Mouse (Mus musculus) kidney, embryonic 15.5 days (tissue): ENCODE data around the gene Six5. TPM values are rescaled to one million over a fixed set of nuclear protein-coding genes. Genes with fewer than 3 reads are reported as not detected.
"Not testable (repeated sequence)": the region's sequence is repeated elsewhere in the genome, so short reads cannot be mapped to it uniquely, and the experiment has no call there.

Experiments used
- ATAC-seq: fragments of 200-750 bp; cut with Nextera tagmentation; replicated peaks from 2 replicates; pipeline ENCODE4 v1.8.0; 2017; ENCODE audit warnings: moderate TSS enrichment; ENCODE audit not compliant: low FRiP score
- H3K27ac ChIP-seq: fragments of 300-500 bp; sonication (generic); 2 replicates; pipeline ENCODE4 v1.5.1; 2015; ENCODE audit warnings: mild to moderate bottlenecking, inconsistent platforms
- H3K27me3 ChIP-seq: fragments of 300-500 bp; sonication (generic); 2 replicates; pipeline ENCODE4 v1.6.1; 2015; ENCODE audit warnings: inconsistent platforms
- H3K36me3 ChIP-seq: fragments of 300-500 bp; sonication (generic); 2 replicates; pipeline ENCODE4 v1.6.1; 2015; ENCODE audit warnings: inconsistent platforms
- H3K4me1 ChIP-seq: fragments of 300-500 bp; sonication (generic); 2 replicates; pipeline ENCODE4 v1.6.1; 2015; ENCODE audit warnings: inconsistent platforms
- H3K4me2 ChIP-seq: fragments of 300-500 bp; sonication (generic); 2 replicates; pipeline ENCODE4 v1.6.1; 2015; ENCODE audit warnings: moderate library complexity, mild to moderate bottlenecking, inconsistent platforms
- H3K4me3 ChIP-seq: fragments of 300-500 bp; sonication (generic); replicated peaks from 2 replicates; pipeline ENCODE4 v1.5.1; 2015; ENCODE audit warnings: mild to moderate bottlenecking, inconsistent platforms
- H3K9ac ChIP-seq: fragments of 300-500 bp; sonication (generic); 2 replicates; pipeline ENCODE4 v1.6.1; 2015; ENCODE audit warnings: mild to moderate bottlenecking, inconsistent platforms
- H3K9me3 ChIP-seq: fragments of 300-500 bp; sonication (generic); replicated peaks from 2 replicates; pipeline ENCODE4 v1.6.1; 2016; ENCODE audit warnings: inconsistent platforms
- WGBS: fragments of 180-500 bp; shearing (Covaris S2); methylation state at CpG from one replicate; pipeline ENCODE4 v1.1.7; 2015; ENCODE audit warnings: mixed read lengths; 5-methylcytosine and 5-hydroxymethylcytosine counted together
- polyA plus RNA-seq: library from polyadenylated mRNA; unstranded; fragments of >200 nt; fragmentation: Nextera tagmentation; extraction: Ambion mirVana; gene quantifications from 2 replicates; pipeline ENCODE4 v1.2.1, GENCODE M21; 2015

Gene Six5
- polyA plus RNA-seq, 1 experiment from 2014 or later, result 10.1 TPM

DNA sequence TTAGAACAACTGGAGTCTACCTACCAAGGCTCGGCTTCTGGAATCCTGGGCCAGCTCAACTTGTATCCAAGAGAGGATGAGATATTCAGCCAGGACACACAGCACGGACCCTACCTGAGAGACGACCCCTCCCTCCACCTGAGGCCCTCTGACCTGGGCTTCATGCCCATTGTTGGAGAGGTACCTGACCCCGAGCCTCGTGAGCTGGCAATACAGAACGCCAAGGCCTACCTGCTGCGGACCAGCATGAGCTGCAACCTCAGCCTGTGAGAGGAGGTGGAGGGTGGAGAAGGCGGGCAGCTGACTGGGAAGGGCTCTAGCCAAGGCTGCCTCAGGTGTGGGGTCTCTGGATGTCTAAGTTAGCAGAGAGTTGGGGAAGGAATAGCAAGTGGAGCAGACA is 39.3 kb upstream of the Six5 start:
- H3K9ac ChIP-seq, result no peak overlapping the region
- H3K4me3 ChIP-seq, result no peak overlapping the region
- H3K36me3 ChIP-seq, result peaks cover 44% of the 10 kb centered on the region
- no peaks in the 10 kb centered on the region for H3K27me3 ChIP-seq
- WGBS, result 92% methylated on average over 8 of the region's 8 CpGs
- no peak for ATAC-seq
- H3K4me1 ChIP-seq, result peaks cover 9% of the 10 kb centered on the region
- no peaks in the 10 kb centered on the region for H3K9me3 ChIP-seq
- no peak overlapping the region for H3K4me2 ChIP-seq
- H3K27ac ChIP-seq, result no peak overlapping the region

DNA sequence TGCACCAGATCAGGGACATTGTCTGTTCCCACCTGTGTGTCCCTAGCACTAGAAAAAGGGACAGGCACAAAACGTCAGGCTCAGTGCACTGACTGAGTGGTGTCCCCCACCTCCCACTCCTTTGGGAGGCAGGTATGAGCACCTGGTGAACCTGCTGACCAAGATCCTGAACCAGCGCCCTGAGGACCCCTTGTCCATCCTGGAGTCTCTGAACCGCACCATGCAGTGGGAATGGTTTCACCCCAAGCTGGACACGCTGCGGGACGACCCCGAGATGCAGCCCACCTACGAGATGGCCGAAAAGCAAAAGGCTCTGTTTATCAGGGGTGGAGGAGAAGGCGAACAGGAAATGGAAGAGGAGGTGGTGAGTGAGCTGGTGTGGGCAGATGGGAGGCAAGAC is 37.0 kb upstream of the Six5 start:
- peaks cover 21% of the 10 kb centered on the region for H3K36me3 ChIP-seq
- ATAC-seq, result no peak

DNA sequence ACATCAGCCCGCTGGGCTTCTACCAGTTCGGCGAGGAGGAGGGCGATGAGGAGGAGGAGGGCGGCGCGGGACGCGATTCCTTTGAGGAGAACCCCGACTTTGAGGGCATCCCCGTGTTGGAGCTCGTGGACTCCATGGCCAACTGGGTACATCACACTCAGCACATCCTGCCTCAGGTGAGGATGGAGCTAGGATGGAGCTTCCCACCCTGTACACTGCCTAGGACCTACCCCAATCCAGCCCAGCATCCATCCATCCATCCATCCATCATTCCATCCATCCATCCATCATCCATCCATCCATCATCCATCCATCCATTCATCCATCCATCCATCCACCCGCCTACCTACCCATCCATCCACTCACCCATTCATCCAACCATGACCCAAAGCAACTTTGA is 28.5 kb upstream of the Six5 start:
- Histone ChIP-seq H3K4me1 (no peaks in the 10 kb centered on the region), H3K9ac (no peak overlapping the region), H3K36me3 (no peaks in the 10 kb centered on the region), H3K27ac (no peak overlapping the region), H3K4me2 (peak overlapping the region; percentile 8), H3K27me3 (peaks cover 42% of the 10 kb centered on the region), H3K4me3 (no peak overlapping the region; the same call in 1 of the 2 replicates), H3K9me3 (no peaks in the 10 kb centered on the region)
- ATAC-seq, result no peak
- 54% methylated on average over 13 of the region's 13 CpGs for WGBS

More for the DNA sequence above, 37.0 kb upstream of the Six5 start:
- Histone ChIP-seq H3K27me3 (no peaks in the 10 kb centered on the region), H3K4me1 (peaks cover 9% of the 10 kb centered on the region), H3K9ac (no peak overlapping the region), H3K27ac (no peak overlapping the region), H3K9me3 (no peaks in the 10 kb centered on the region), H3K4me3 (no peak overlapping the region), H3K4me2 (no peak overlapping the region)
- 87% methylated on average over 10 of the region's 10 CpGs for WGBS

GRCm38 (mm10) chr7:19067063-19067462 is 27.3 kb upstream of the Six5 start:
- no peak overlapping the region for H3K27ac ChIP-seq
- H3K4me3 ChIP-seq, result no peak overlapping the region
- H3K4me1 ChIP-seq, result no peaks in the 10 kb centered on the region
- H3K27me3 ChIP-seq, result peaks cover 42% of the 10 kb centered on the region
- no peak overlapping the region for H3K9ac ChIP-seq
- H3K9me3 ChIP-seq, result no peaks in the 10 kb centered on the region
- no peaks in the 10 kb centered on the region for H3K36me3 ChIP-seq
- no peak overlapping the region for H3K4me2 ChIP-seq
- ATAC-seq, result no peak
- 47% methylated on average over 14 of the region's 14 CpGs for WGBS

DNA sequence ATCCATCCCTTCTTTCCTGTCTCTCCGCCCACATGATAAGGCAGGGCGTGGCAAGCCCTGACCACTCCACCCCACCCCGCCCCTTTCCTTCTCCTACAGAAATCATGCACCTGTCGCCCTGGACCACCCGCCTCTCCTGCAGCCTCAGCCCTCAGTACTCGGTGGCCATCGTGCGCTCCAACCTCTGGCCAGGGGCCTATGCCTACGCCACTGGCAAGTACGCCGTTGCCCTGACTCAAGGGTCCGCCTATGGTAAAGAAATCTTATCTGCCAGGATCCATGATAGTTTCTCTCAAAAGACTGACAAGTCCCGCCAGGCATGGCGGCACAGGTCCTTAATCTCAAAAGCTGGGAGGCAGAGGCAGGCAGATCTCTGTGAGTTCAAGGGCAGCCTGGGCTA is 26.5 kb upstream of the Six5 start:
- Histone ChIP-seq H3K9ac (no peak overlapping the region), H3K27ac (no peak overlapping the region), H3K27me3 (peaks cover 42% of the 10 kb centered on the region), H3K4me2 (no peak overlapping the region), H3K4me3 (no peak overlapping the region), H3K9me3 (no peaks in the 10 kb centered on the region), H3K36me3 (no peaks in the 10 kb centered on the region), H3K4me1 (no peaks in the 10 kb centered on the region)
- WGBS, result 66% methylated on average over 13 of the region's 14 CpGs
- ATAC-seq, result no peak

DNA sequence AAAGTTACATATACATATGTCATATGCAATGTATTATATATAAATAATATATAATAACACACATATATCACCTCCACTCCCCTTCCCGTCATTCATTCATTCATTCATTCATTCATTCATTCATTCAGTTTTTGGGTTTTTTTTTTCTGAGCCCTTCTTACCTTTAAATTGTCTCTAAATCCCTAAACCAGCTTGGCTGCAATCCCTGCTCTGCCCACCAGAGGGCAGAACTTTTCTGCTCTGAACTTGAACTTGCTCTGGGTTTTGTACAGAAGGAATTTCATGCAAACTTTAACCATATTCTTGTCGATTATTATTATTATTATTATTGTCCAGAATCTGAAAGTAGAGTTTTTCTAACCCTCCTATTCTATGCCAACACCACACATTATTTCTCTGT is 25.7 kb upstream of the Six5 start:
- 6% methylated on average over 2 of the region's 2 CpGs for WGBS
- H3K9me3 ChIP-seq, result no peaks in the 10 kb centered on the region
- no peak overlapping the region for H3K27ac ChIP-seq
- H3K9ac ChIP-seq, result no peak overlapping the region
- H3K4me2 ChIP-seq, result no peak overlapping the region
- no peaks in the 10 kb centered on the region for H3K36me3 ChIP-seq
- no peaks in the 10 kb centered on the region for H3K4me1 ChIP-seq
- ATAC-seq, result no peak
- no peak overlapping the region for H3K4me3 ChIP-seq
- peaks cover 39% of the 10 kb centered on the region for H3K27me3 ChIP-seq

- Histone ChIP-seq H3K27ac (no peak overlapping the region), H3K4me1 (no peaks in the 10 kb centered on the region), H3K36me3 (no peaks in the 10 kb centered on the region), H3K4me3 (no peak overlapping the region), H3K4me2 (no peak overlapping the region), H3K27me3 (peaks cover 35% of the 10 kb centered on the region), H3K9me3 (no peaks in the 10 kb centered on the region), H3K9ac (no peak overlapping the region)
- WGBS, result 50% methylated on average over 3 of the region's 3 CpGs
- ATAC-seq, result no peak
These were observed 24.9 kb upstream of the Six5 start for GRCm38 (mm10) chr7:19069500-19069899.

GRCm38 (mm10) chr7:19071024-19071423 is 23.4 kb upstream of the Six5 start:
- not testable (repeated sequence) for H3K4me2 ChIP-seq, ATAC-seq, H3K27ac ChIP-seq, H3K4me3 ChIP-seq, H3K9ac ChIP-seq, H3K4me1 ChIP-seq, H3K9me3 ChIP-seq, H3K36me3 ChIP-seq
- peaks cover 20% of the 10 kb centered on the region for H3K27me3 ChIP-seq
- 61% methylated on average over 3 of the region's 3 CpGs for WGBS

DNA sequence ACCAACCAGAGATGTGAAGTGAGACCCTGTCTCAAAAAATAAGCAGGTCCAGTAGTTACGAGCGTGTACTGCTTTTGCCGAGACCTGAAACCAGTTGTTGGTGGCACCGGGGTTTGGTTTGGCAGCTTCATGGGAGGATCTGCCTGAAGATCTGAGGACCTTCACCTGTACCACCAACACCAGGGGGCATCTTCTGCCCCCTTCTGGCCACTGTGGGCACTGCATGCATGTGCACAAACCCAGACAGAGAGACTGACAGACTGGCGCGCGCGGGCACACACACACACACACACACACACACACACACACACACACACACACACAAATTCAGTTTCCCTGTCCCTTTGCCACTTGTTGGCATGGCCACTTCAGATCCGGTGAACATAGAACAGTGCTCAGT is 20.9 kb upstream of the Six5 start:
- ATAC-seq, result no peak
- H3K4me3 ChIP-seq, result no peak overlapping the region

DNA sequence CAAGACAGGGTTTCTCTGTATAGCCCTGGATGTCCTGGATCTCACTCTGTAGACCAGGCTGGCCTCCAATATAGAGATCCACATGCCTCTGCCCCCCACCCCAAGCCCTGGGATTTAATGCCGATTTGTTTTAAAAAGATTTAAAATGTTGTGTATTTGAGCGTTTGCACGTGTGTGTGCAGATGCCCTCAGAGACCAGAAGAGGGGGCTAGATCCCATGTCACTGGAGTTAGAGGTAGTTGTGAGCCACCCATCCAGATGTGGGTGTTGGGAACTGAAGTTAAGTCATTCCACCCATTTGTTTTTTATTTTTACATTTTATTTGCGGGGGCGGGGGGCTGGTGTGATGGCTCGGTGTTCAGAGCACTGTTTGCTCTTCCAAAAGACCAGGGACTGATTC is 19.9 kb upstream of the Six5 start:
- Histone ChIP-seq H3K9me3 (no peaks in the 10 kb centered on the region), H3K9ac (no peak overlapping the region), H3K4me1 (peaks cover 35% of the 10 kb centered on the region), H3K27me3 (no peaks in the 10 kb centered on the region), H3K27ac (no peak overlapping the region), H3K4me2 (no peak overlapping the region), H3K4me3 (no peak overlapping the region), H3K36me3 (peaks cover 16% of the 10 kb centered on the region)
- 92% methylated on average over 6 of the region's 6 CpGs for WGBS
- ATAC-seq, result no peak

More for the DNA sequence above, 20.9 kb upstream of the Six5 start:
- Histone ChIP-seq H3K4me2 (no peak overlapping the region), H3K27me3 (no peaks in the 10 kb centered on the region), H3K9ac (no peak overlapping the region), H3K27ac (no peak overlapping the region), H3K36me3 (peaks cover 7% of the 10 kb centered on the region), H3K4me1 (peaks cover 27% of the 10 kb centered on the region), H3K9me3 (no peaks in the 10 kb centered on the region)
- WGBS, result 83% methylated on average over 9 of the region's 9 CpGs

DNA sequence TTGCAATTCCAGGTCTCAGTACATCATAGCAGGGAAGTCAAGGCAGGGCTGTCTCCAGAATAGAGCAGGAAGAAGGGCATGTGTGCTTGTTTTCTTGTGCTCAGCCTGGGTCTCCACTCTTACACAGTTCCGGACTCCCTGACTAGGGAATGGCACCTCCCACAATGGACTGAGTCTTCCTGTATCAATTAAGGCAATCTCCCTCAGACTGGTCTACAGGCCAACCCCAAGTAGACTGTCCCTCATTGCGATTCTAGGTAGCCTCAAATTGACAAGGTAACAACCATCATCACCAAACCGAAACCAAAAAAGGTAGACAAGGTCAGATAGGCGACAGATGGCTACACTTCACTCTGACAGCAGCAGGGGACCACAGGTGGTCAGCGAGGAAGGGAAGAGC is 19.2 kb upstream of the Six5 start:
- ATAC-seq, result peak; percentile 8; the same call in 1 of the 2 replicates

DNA sequence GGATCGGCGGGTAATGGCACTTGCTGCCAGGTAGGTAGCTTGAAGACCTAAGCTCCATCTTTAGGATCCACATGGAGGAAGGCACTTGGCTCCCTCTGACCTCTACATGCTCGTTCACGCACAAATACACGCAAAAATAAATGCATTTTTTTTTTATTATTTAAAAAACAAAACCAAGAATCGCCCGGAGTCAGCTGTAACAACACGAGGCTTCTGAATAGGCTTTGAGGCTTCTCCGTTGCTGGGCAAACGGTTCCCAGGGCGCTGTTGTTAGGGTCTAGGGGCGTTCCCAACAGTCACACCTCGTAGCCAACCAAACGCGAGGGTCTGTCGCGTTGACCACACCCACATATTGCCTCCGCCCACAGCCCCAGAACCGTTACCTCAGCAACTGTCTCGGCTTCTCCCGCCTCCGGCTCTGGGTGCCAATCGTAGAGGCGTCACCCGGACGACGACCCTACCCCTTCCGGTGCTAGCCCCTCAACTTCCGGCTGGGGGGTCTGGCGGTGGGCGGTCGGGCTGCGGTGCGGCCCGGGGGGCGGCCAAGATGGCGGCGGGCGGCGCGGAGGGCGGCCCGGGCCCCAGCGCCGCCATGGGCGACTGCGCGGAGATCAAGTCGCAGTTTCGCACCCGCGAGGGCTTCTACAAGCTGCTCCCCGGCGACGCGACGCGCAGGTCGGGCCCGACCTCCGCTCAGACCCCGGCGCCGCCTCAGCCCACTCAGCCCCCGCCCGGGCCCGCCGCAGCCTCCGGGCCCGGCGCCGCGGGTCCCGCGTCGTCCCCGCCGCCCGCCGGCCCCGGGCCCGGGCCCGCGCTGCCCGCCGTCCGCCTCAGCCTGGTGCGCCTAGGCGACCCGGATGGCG is 18.4 kb upstream of the Six5 start, which contains the start of gene Dmwd:
Dmwd (plus strand) TSS at position 505 of the 863 bp plus-strand sequence.
- under 1% methylated on average over 84 of the region's 91 CpGs for WGBS
- peaks cover 31% of the 10 kb centered on the region for H3K36me3 ChIP-seq
- H3K4me2 ChIP-seq, result peak within 1 kb of the TSS; percentile 70
- peak within 1 kb of the TSS; percentile 87 for H3K27ac ChIP-seq
- no peaks in the 10 kb centered on the region for H3K9me3 ChIP-seq
- H3K4me3 ChIP-seq, result peak within 1 kb of the TSS; percentile 89
- H3K4me1 ChIP-seq, result peaks cover 35% of the 10 kb centered on the region
- no peaks in the 10 kb centered on the region for H3K27me3 ChIP-seq
- peak within 1 kb of the TSS; percentile 99 for H3K9ac ChIP-seq
- peak; percentile 98 for ATAC-seq

More for the DNA sequence above, 19.2 kb upstream of the Six5 start:
- 55% methylated on average over 5 of the region's 5 CpGs for WGBS
- no peaks in the 10 kb centered on the region for H3K9me3 ChIP-seq
- no peak overlapping the region for H3K27ac ChIP-seq
- peaks cover 35% of the 10 kb centered on the region for H3K4me1 ChIP-seq
- H3K4me2 ChIP-seq, result peak overlapping the region; percentile 70
- no peak overlapping the region; the same call in 1 of the 2 replicates for H3K9ac ChIP-seq
- peaks cover 24% of the 10 kb centered on the region for H3K36me3 ChIP-seq
- H3K4me3 ChIP-seq, result peak overlapping the region; percentile 89
- H3K27me3 ChIP-seq, result no peaks in the 10 kb centered on the region
